Mouse (Mus musculus) forebrain, postnatal 0 days (tissue): ENCODE results near the gene Slc6a21. TPM values are rescaled to one million over a fixed set of nuclear protein-coding genes. Genes with fewer than 3 reads are reported as not detected.

Source experiments
- ATAC-seq: fragments of 200-750 bp; cut with Nextera tagmentation; 2 replicates; pipeline ENCODE4 v1.8.0; 2017; ENCODE audit warnings: mild to moderate bottlenecking, moderate library complexity
- DNase-seq: peaks from one replicate; pipeline ENCODE4 v3.0.0-alpha.2; 2015
- H3K27ac ChIP-seq: fragments of 300-500 bp; sonication (generic); 2 replicates; pipeline ENCODE4 v1.5.1; 2014; ENCODE audit warnings: low read depth, mild to moderate bottlenecking, antibody characterized with exemption, low read length, moderate library complexity, mixed read lengths
- H3K27me3 ChIP-seq: fragments of 300-500 bp; sonication (generic); 2 replicates; pipeline ENCODE4 v1.6.1; 2014; ENCODE audit warnings: mild to moderate bottlenecking, low read length, mixed read lengths; ENCODE audit not compliant: insufficient read depth
- H3K36me3 ChIP-seq: fragments of 300-500 bp; sonication (generic); 2 replicates; pipeline ENCODE4 v1.6.1; 2014; ENCODE audit warnings: mild to moderate bottlenecking, moderate library complexity; ENCODE audit not compliant: insufficient read depth
- H3K4me1 ChIP-seq: fragments of 300-500 bp; sonication (generic); 2 replicates; pipeline ENCODE4 v1.6.1; 2014; ENCODE audit warnings: antibody characterized with exemption; ENCODE audit not compliant: insufficient read depth
- H3K4me2 ChIP-seq: fragments of 300-500 bp; sonication (generic); 2 replicates; pipeline ENCODE4 v1.6.1; 2014; ENCODE audit warnings: low read depth, mild to moderate bottlenecking, moderate library complexity
- H3K4me3 ChIP-seq: fragments of 300-500 bp; sonication (generic); 2 replicates; pipeline ENCODE4 v1.5.1; 2014; ENCODE audit warnings: low read depth, low read length, mixed read lengths
- H3K9ac ChIP-seq: fragments of 300-500 bp; sonication (generic); 2 replicates; pipeline ENCODE4 v1.6.1; 2014; ENCODE audit warnings: mild to moderate bottlenecking
- H3K9me3 ChIP-seq: fragments of 300-500 bp; sonication (generic); 2 replicates; pipeline ENCODE4 v1.6.1; 2016; ENCODE audit warnings: low read length
- CTCF ChIP-seq: sonication (generic); IDR thresholded peaks from 2 replicates; pipeline ENCODE4 v1.5.1; 2016; ENCODE audit warnings: antibody characterized with exemption, control low read depth, low read depth
- WGBS: fragments of 180-500 bp; shearing (Covaris S2); extraction: QIAGEN DNeasy Blood & Tissue Kit; methylation state at CpG from one replicate; pipeline ENCODE4 v1.1.7; 2014; 5-methylcytosine and 5-hydroxymethylcytosine counted together
- polyA plus RNA-seq: library from polyadenylated mRNA; unstranded; fragments of >200 nt; fragmentation: Nextera tagmentation; extraction: Ambion mirVana; gene quantifications from 2 replicates; pipeline ENCODE4 v1.2.1, GENCODE M21; 2015
- total RNA-seq: library from RNA; depleted of rRNA; stranded (reverse); fragments of >200 nt; gene quantifications from 2 replicates; pipeline ENCODE4 v1.2.3, GENCODE M21; 2014; rRNA removed

The Slc6a21 gene
- total and polyA plus RNA-seq, 2 experiments from 2014 or later: not detected

GRCm38 (mm10) chr7:45337469-45337868 is 60.2 kb downstream of the Slc6a21 start:
- DNase-seq (no peak), ATAC-seq (no peak)
- WGBS: 19% methylated on average over 4 of the region's 4 CpGs
- Histone ChIP-seq H3K27ac (no peak overlapping the region), H3K9ac (no peak overlapping the region), H3K4me1 (no peaks in the 10 kb centered on the region), H3K27me3 (peaks cover 5% of the 10 kb centered on the region; the same call in 1 of the 2 replicates), H3K4me3 (no peak overlapping the region), H3K36me3 (peaks cover 8% of the 10 kb centered on the region), H3K4me2 (no peak overlapping the region), H3K9me3 (no peaks in the 10 kb centered on the region)
- TF ChIP-seq CTCF: no peak

GRCm38 (mm10) chr7:45338161-45338911 is 61.0 kb downstream of the Slc6a21 start:
- ATAC-seq (no peak), DNase-seq (no peak)
- Histone ChIP-seq H3K27me3 (peaks cover 5% of the 10 kb centered on the region; the same call in 1 of the 2 replicates), H3K4me2 (no peak overlapping the region), H3K4me3 (no peak overlapping the region; the same call in 1 of the 2 replicates), H3K9ac (no peak overlapping the region), H3K9me3 (no peaks in the 10 kb centered on the region), H3K4me1 (no peaks in the 10 kb centered on the region), H3K36me3 (peaks cover 9% of the 10 kb centered on the region), H3K27ac (no peak overlapping the region)
- 4% methylated on average over 14 of the region's 14 CpGs for WGBS
- no peak for TF ChIP-seq CTCF

Other genes starting within 250 kb of the Slc6a21 start
Only the 30 nearest of the 37 such genes appear.
- 29.7 and 43.8 TPM in 2 replicates for gene Rcn3, start 185.3 kb upstream of the Slc6a21 start, total RNA-seq
- 32.6 and 36.4 TPM in 2 replicates for gene Rcn3, start 185.3 kb upstream of the Slc6a21 start, polyA plus RNA-seq
- 24.9 and 29.4 TPM in 2 replicates for gene Fcgrt, start 173.7 kb upstream of the Slc6a21 start, total RNA-seq
- 35.1 and 44.7 TPM in 2 replicates for gene Fcgrt, start 173.7 kb upstream of the Slc6a21 start, polyA plus RNA-seq
- gene Rps11, start 153.1 kb upstream of the Slc6a21 start, total RNA-seq: 974 and 1,229 TPM in 2 replicates
- 814 and 982 TPM in 2 replicates for gene Rps11, start 153.1 kb upstream of the Slc6a21 start, polyA plus RNA-seq
- 2,018 and 2,903 TPM in 2 replicates for gene Rpl13a, start 148.8 kb upstream of the Slc6a21 start, total RNA-seq
- 852 and 1,121 TPM in 2 replicates for gene Rpl13a, start 148.8 kb upstream of the Slc6a21 start, polyA plus RNA-seq
- gene Gm45713, start 141.3 kb upstream of the Slc6a21 start, total RNA-seq: not detected in 2 replicates
- gene Gm45713, start 141.3 kb upstream of the Slc6a21 start, polyA plus RNA-seq: 0.36 TPM in 1 of 2 replicates, not detected in the other
- 2.3 and 3.1 TPM in 2 replicates for gene Flt3l, start 141.1 kb upstream of the Slc6a21 start, total RNA-seq
- gene Flt3l, start 141.1 kb upstream of the Slc6a21 start, polyA plus RNA-seq: 1.9 and 6.8 TPM in 2 replicates
- gene Pih1d1, start 123.2 kb upstream of the Slc6a21 start, total RNA-seq: 112 and 117 TPM in 2 replicates
- 74.3 and 80.4 TPM in 2 replicates for gene Pih1d1, start 123.2 kb upstream of the Slc6a21 start, polyA plus RNA-seq
- 10.2 and 14.2 TPM in 2 replicates for gene Aldh16a1, start 122.9 kb upstream of the Slc6a21 start, total RNA-seq
- 13.3 TPM in 2 replicates for gene Aldh16a1, start 122.9 kb upstream of the Slc6a21 start, polyA plus RNA-seq
- 71.4 and 87.5 TPM in 2 replicates for gene Slc17a7, start 113.6 kb upstream of the Slc6a21 start, total RNA-seq
- 47.6 and 50.3 TPM in 2 replicates for gene Slc17a7, start 113.6 kb upstream of the Slc6a21 start, polyA plus RNA-seq
- gene Gfy, start 97.9 kb upstream of the Slc6a21 start, total RNA-seq: not detected in 2 replicates
- gene Gfy, start 97.9 kb upstream of the Slc6a21 start, polyA plus RNA-seq: 0.21 TPM in 1 of 2 replicates, not detected in the other
- not detected in 2 replicates for gene Pth2, start 96.5 kb upstream of the Slc6a21 start, total RNA-seq
- gene Pth2, start 96.5 kb upstream of the Slc6a21 start, polyA plus RNA-seq: 0.34 and 0.48 TPM in 2 replicates
- gene Ccdc155, start 72.6 kb upstream of the Slc6a21 start, total RNA-seq: 0.14 and 0.46 TPM in 2 replicates
- 0.35 and 0.97 TPM in 2 replicates for gene Ccdc155, start 72.6 kb upstream of the Slc6a21 start, polyA plus RNA-seq
- gene Dkkl1, start 65.4 kb upstream of the Slc6a21 start, total RNA-seq: 8.4 and 9.1 TPM in 2 replicates
- 8.9 and 12.1 TPM in 2 replicates for gene Dkkl1, start 65.4 kb upstream of the Slc6a21 start, polyA plus RNA-seq
- gene Tead2, start 61.8 kb upstream of the Slc6a21 start, total RNA-seq: 30.6 and 40.6 TPM in 2 replicates
- gene Tead2, start 61.8 kb upstream of the Slc6a21 start, polyA plus RNA-seq: 18.4 and 22.5 TPM in 2 replicates
- 0.46 and 0.62 TPM in 2 replicates for gene Cd37, start 38.4 kb upstream of the Slc6a21 start, total RNA-seq
- gene Cd37, start 38.4 kb upstream of the Slc6a21 start, polyA plus RNA-seq: 2.0 and 2.5 TPM in 2 replicates
- gene Slc6a16, start 36.4 kb upstream of the Slc6a21 start, total RNA-seq: 0.24 TPM in 1 of 2 replicates, not detected in the other
- 0.74 and 1.7 TPM in 2 replicates for gene Slc6a16, start 36.4 kb upstream of the Slc6a21 start, polyA plus RNA-seq
- gene Trpm4, start 56.3 kb downstream of the Slc6a21 start, total RNA-seq: 17.1 and 17.5 TPM in 2 replicates
- 8.9 and 9.4 TPM in 2 replicates for gene Trpm4, start 56.3 kb downstream of the Slc6a21 start, polyA plus RNA-seq
- 0.46 and 0.52 TPM in 2 replicates for gene Hrc, start 57.8 kb downstream of the Slc6a21 start, total RNA-seq
- gene Hrc, start 57.8 kb downstream of the Slc6a21 start, polyA plus RNA-seq: not detected in 2 replicates
- gene Ppfia3, start 89.5 kb downstream of the Slc6a21 start, total RNA-seq: 76.5 and 81.0 TPM in 2 replicates
- gene Ppfia3, start 89.5 kb downstream of the Slc6a21 start, polyA plus RNA-seq: 21.7 and 26.0 TPM in 2 replicates
- 32.2 and 47.3 TPM in 2 replicates for gene Lin7b, start 93.1 kb downstream of the Slc6a21 start, total RNA-seq
- gene Lin7b, start 93.1 kb downstream of the Slc6a21 start, polyA plus RNA-seq: 36.8 and 39.8 TPM in 2 replicates
- 247 and 310 TPM in 2 replicates for gene Snrnp70, start 118.2 kb downstream of the Slc6a21 start, total RNA-seq
- 116 and 124 TPM in 2 replicates for gene Snrnp70, start 118.2 kb downstream of the Slc6a21 start, polyA plus RNA-seq
- 0.14 TPM in 1 of 2 replicates, not detected in the other for gene Kcna7, start 128.1 kb downstream of the Slc6a21 start, total RNA-seq
- gene Kcna7, start 128.1 kb downstream of the Slc6a21 start, polyA plus RNA-seq: not detected in 2 replicates
- gene Ntf5, start 136.2 kb downstream of the Slc6a21 start, total RNA-seq: 0.24 TPM in 1 of 2 replicates, not detected in the other
- 0.07 and 0.11 TPM in 2 replicates for gene Ntf5, start 136.2 kb downstream of the Slc6a21 start, polyA plus RNA-seq
- 0.43 TPM in 1 of 2 replicates, not detected in the other for gene Lhb, start 143.3 kb downstream of the Slc6a21 start, total RNA-seq
- gene Lhb, start 143.3 kb downstream of the Slc6a21 start, polyA plus RNA-seq: 0.36 and 1.0 TPM in 2 replicates
- gene Gys1, start 157.3 kb downstream of the Slc6a21 start, total RNA-seq: 9.8 and 11.4 TPM in 2 replicates
- 8.6 and 12.3 TPM in 2 replicates for gene Gys1, start 157.3 kb downstream of the Slc6a21 start, polyA plus RNA-seq
- gene Ruvbl2, start 160.6 kb downstream of the Slc6a21 start, total RNA-seq: 123 and 149 TPM in 2 replicates
- 98.3 and 104 TPM in 2 replicates for gene Ruvbl2, start 160.6 kb downstream of the Slc6a21 start, polyA plus RNA-seq
- gene Ftl1, start 182.4 kb downstream of the Slc6a21 start, total RNA-seq: 2,541 and 3,015 TPM in 2 replicates
- gene Ftl1, start 182.4 kb downstream of the Slc6a21 start, polyA plus RNA-seq: 5,542 and 6,210 TPM in 2 replicates
- gene Bax, start 189.4 kb downstream of the Slc6a21 start, total RNA-seq: 120 and 127 TPM in 2 replicates
- 276 and 297 TPM in 2 replicates for gene Bax, start 189.4 kb downstream of the Slc6a21 start, polyA plus RNA-seq
- 0.19 and 0.46 TPM in 2 replicates for gene Tulp2, start 204.4 kb downstream of the Slc6a21 start, total RNA-seq
- 0.07 and 0.25 TPM in 2 replicates for gene Tulp2, start 204.4 kb downstream of the Slc6a21 start, polyA plus RNA-seq
- gene Gm45808, start 209.3 kb downstream of the Slc6a21 start, total RNA-seq: not detected in 2 replicates
- gene Gm45808, start 209.3 kb downstream of the Slc6a21 start, polyA plus RNA-seq: not detected in 2 replicates